Mouse (Mus musculus) lung, embryonic 15.5 days (tissue): ENCODE data around the gene Rcc2. TPM values are rescaled to one million over a fixed set of nuclear protein-coding genes. Genes with fewer than 3 reads are reported as not detected.

Experiments
- ATAC-seq: fragments of 200-750 bp; cut with Nextera tagmentation; 2 replicates; pipeline ENCODE4 v1.8.0; 2017; ENCODE audit warnings: moderate number of reproducible peaks, borderline replicate concordance; ENCODE audit not compliant: low FRiP score, low TSS enrichment; ENCODE audit errors: extremely low read depth
- H3K27ac ChIP-seq: fragments of 300-500 bp; sonication (generic); 2 replicates; pipeline ENCODE4 v1.5.1; 2015; ENCODE audit warnings: moderate library complexity, mild to moderate bottlenecking, inconsistent platforms
- H3K27me3 ChIP-seq: fragments of 300-500 bp; sonication (generic); 2 replicates; pipeline ENCODE4 v1.6.1; 2015; ENCODE audit warnings: inconsistent platforms
- H3K36me3 ChIP-seq: fragments of 300-500 bp; sonication (generic); 2 replicates; pipeline ENCODE4 v1.6.1; 2015; ENCODE audit warnings: inconsistent platforms
- H3K4me1 ChIP-seq: fragments of 300-500 bp; sonication (generic); 2 replicates; pipeline ENCODE4 v1.6.1; 2015; ENCODE audit warnings: inconsistent platforms
- H3K4me2 ChIP-seq: fragments of 300-500 bp; sonication (generic); 2 replicates; pipeline ENCODE4 v1.6.1; 2015; ENCODE audit warnings: inconsistent platforms, mild to moderate bottlenecking, moderate library complexity
- H3K4me3 ChIP-seq: fragments of 300-500 bp; sonication (generic); 2 replicates; pipeline ENCODE4 v1.5.1; 2015; ENCODE audit warnings: mild to moderate bottlenecking, inconsistent platforms
- H3K9ac ChIP-seq: fragments of 300-500 bp; sonication (generic); 2 replicates; pipeline ENCODE4 v1.6.1; 2015; ENCODE audit warnings: inconsistent platforms
- H3K9me3 ChIP-seq: fragments of 300-500 bp; sonication (generic); 2 replicates; pipeline ENCODE4 v1.6.1; 2016; ENCODE audit warnings: inconsistent platforms
- WGBS: fragments of 180-500 bp; shearing (Covaris S2); methylation state at CpG from one replicate; pipeline ENCODE4 v1.1.7; 2015; 5-methylcytosine and 5-hydroxymethylcytosine counted together
- polyA plus RNA-seq: library from polyadenylated mRNA; unstranded; fragments of >200 nt; fragmentation: Nextera tagmentation; extraction: Ambion mirVana; gene quantifications from 2 replicates; pipeline ENCODE4 v1.2.1, GENCODE M21; 2015

Gene Rcc2
- polyA plus RNA-seq, 1 experiment from 2014 or later: 58.0 TPM

DNA sequence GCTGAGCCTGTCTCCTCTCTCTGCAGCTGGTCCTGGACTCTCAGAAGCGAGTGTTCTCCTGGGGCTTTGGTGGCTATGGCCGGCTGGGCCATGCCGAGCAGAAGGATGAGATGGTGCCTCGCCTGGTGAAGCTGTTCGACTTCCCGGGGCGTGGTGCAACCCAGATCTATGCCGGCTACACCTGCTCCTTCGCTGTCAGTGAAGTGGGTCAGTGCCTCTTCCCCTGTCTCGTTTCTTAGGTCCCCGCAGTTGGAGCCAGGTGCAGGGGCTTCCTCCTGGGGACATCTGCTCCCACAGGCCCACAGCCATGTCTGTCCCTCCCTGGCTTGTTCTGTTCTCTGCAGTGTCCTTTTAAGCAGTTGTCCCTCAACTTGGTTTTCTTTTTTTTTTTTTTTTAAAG, 16.7 kb downstream of the Rcc2 start:
- Histone ChIP-seq H3K27ac (no peak overlapping the region), H3K9me3 (no peaks in the 10 kb centered on the region), H3K4me3 (no peak overlapping the region), H3K9ac (no peak overlapping the region), H3K36me3 (peaks cover 92% of the 10 kb centered on the region), H3K4me2 (no peak overlapping the region), H3K4me1 (peaks cover 35% of the 10 kb centered on the region), H3K27me3 (no peaks in the 10 kb centered on the region)
- ATAC-seq: no peak
- WGBS: 89% methylated on average over 11 of the region's 11 CpGs

GRCm38 (mm10) chr4:140718436-140718835, 18.1 kb downstream of the Rcc2 start:
- no peak overlapping the region for H3K27ac ChIP-seq
- no peaks in the 10 kb centered on the region for H3K27me3 ChIP-seq
- no peak overlapping the region for H3K4me2 ChIP-seq
- peaks cover 20% of the 10 kb centered on the region for H3K4me1 ChIP-seq
- H3K9ac ChIP-seq: no peak overlapping the region
- WGBS: 93% methylated on average over 9 of the region's 9 CpGs
- H3K4me3 ChIP-seq: no peak overlapping the region
- H3K9me3 ChIP-seq: no peaks in the 10 kb centered on the region
- peaks cover 88% of the 10 kb centered on the region for H3K36me3 ChIP-seq
- no peak for ATAC-seq

DNA sequence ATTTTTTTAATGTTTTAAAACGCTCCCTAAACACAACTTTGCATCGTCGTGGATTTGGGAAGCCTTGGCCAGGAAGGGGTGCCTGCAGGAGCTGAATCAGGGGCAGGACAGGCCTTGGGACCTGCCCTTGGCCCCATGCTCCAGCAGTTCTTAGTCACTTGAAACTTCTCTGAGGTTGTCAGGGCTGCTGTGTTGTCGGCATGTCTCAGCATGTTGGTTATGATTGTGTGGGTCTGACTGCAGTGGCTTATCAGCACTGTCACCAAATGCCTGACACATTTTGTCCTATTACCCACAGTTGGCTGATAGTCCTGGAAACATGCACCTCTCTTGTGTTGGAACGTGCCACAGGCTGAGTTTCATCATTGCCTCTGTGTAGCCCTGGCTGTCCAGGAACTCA, 19.8 kb downstream of the Rcc2 start:
- no peak overlapping the region for H3K27ac ChIP-seq
- H3K36me3 ChIP-seq: peaks cover 76% of the 10 kb centered on the region
- 0 out of 2 replicates have a peak, but pooled peaks cover 8% of the 10 kb centered on the region for H3K4me1 ChIP-seq
- H3K27me3 ChIP-seq: no peaks in the 10 kb centered on the region
- no peaks in the 10 kb centered on the region for H3K9me3 ChIP-seq
- WGBS: 82% methylated on average over 5 of the region's 5 CpGs
- no peak overlapping the region for H3K9ac ChIP-seq
- no peak for ATAC-seq
- H3K4me2 ChIP-seq: no peak overlapping the region
- H3K4me3 ChIP-seq: no peak overlapping the region

GRCm38 (mm10) chr4:140721968-140722490, 21.7 kb downstream of the Rcc2 start:
- H3K9ac ChIP-seq: no peak overlapping the region
- H3K36me3 ChIP-seq: peaks cover 60% of the 10 kb centered on the region
- H3K9me3 ChIP-seq: no peaks in the 10 kb centered on the region
- no peaks in the 10 kb centered on the region for H3K27me3 ChIP-seq
- 69% methylated on average over 20 of the region's 20 CpGs for WGBS
- no peak overlapping the region for H3K4me3 ChIP-seq
- 0 out of 2 replicates have a peak, but pooled peaks cover 8% of the 10 kb centered on the region for H3K4me1 ChIP-seq
- ATAC-seq: no peak
- no peak overlapping the region for H3K4me2 ChIP-seq
- peak overlapping the region; percentile 20; the same call in 1 of the 2 replicates for H3K27ac ChIP-seq

DNA sequence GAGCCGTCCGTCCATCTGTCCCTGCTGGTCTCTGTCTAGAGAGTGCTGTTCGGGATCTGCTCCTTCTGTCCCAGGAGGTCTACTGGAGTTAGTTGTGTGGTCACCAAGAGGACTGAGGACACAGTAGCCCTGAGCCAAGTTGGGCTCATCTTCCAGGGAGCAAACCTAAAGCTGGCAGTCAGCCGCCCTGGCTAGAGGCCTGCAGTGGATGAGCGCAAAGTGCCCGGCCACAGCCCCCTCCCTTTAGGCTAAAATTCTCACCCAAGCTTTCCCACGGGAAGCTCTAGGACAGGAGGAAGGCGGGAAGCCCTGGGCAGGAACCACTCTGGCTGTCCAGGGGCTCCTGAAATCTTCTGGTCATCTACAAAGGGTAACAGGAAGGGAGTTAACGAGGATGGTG, 22.4 kb downstream of the Rcc2 start:
- ATAC-seq: no peak
- H3K27me3 ChIP-seq: no peaks in the 10 kb centered on the region
- H3K4me2 ChIP-seq: no peak overlapping the region
- H3K9me3 ChIP-seq: no peaks in the 10 kb centered on the region
- H3K27ac ChIP-seq: no peak overlapping the region
- H3K4me3 ChIP-seq: no peak overlapping the region
- H3K4me1 ChIP-seq: 0 out of 2 replicates have a peak, but pooled peaks cover 8% of the 10 kb centered on the region
- peaks cover 56% of the 10 kb centered on the region for H3K36me3 ChIP-seq
- 69% methylated on average over 9 of the region's 9 CpGs for WGBS
- no peak overlapping the region for H3K9ac ChIP-seq

DNA sequence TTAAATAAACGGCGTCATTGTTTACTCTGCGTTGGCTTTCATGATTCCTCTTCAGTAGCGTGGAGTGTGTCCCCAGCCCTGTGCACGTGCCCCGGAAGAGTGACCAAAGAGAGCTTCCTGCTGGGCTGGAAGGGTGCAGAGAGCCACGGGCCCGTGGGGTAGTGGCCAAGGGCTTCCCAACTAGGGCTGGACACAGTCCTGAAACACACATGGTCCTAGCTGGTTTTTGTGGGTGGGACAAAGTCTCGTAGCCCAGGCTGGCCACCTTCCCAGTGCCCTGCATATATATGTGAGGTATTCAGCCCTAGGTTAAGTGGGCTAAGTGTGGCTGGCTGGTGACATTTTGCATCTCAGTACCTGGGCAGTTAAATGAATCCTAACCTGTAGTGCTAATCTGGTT, 22.9 kb downstream of the Rcc2 start:
- 75% methylated on average over 9 of the region's 9 CpGs for WGBS
- H3K36me3 ChIP-seq: peaks cover 51% of the 10 kb centered on the region

GRCm38 (mm10) chr4:140723801-140724200, 23.5 kb downstream of the Rcc2 start:
- Histone ChIP-seq H3K27me3 (no peaks in the 10 kb centered on the region), H3K9me3 (no peaks in the 10 kb centered on the region), H3K4me3 (no peak overlapping the region), H3K27ac (no peak overlapping the region), H3K36me3 (peaks cover 45% of the 10 kb centered on the region), H3K4me2 (no peak overlapping the region), H3K9ac (no peak overlapping the region), H3K4me1 (0 out of 2 replicates have a peak, but pooled peaks cover 8% of the 10 kb centered on the region)
- ATAC-seq: peak; percentile 43; the same call in 1 of the 2 replicates
- WGBS: 49% methylated on average over 5 of the region's 5 CpGs

More for the DNA sequence above, 22.9 kb downstream of the Rcc2 start:
- H3K9me3 ChIP-seq: no peaks in the 10 kb centered on the region
- H3K27me3 ChIP-seq: no peaks in the 10 kb centered on the region
- no peak overlapping the region for H3K4me2 ChIP-seq
- no peak for ATAC-seq
- H3K4me1 ChIP-seq: 0 out of 2 replicates have a peak, but pooled peaks cover 8% of the 10 kb centered on the region
- no peak overlapping the region for H3K27ac ChIP-seq
- no peak overlapping the region for H3K9ac ChIP-seq
- no peak overlapping the region for H3K4me3 ChIP-seq

- ATAC-seq: no peak
- no peak overlapping the region for H3K4me3 ChIP-seq
- H3K9me3 ChIP-seq: no peaks in the 10 kb centered on the region
- H3K9ac ChIP-seq: no peak overlapping the region
- no peak overlapping the region for H3K27ac ChIP-seq
- H3K27me3 ChIP-seq: no peaks in the 10 kb centered on the region
- no peak overlapping the region for H3K4me2 ChIP-seq
- peaks cover 36% of the 10 kb centered on the region for H3K36me3 ChIP-seq
- 0 out of 2 replicates have a peak, but pooled peaks cover 8% of the 10 kb centered on the region for H3K4me1 ChIP-seq
- 73% methylated on average over 6 of the region's 6 CpGs for WGBS
These were observed 24.4 kb downstream of the Rcc2 start for GRCm38 (mm10) chr4:140724739-140725138.

GRCm38 (mm10) chr4:140726907-140727306, 26.6 kb downstream of the Rcc2 start:
- no peaks in the 10 kb centered on the region for H3K4me1 ChIP-seq
- no peaks in the 10 kb centered on the region for H3K27me3 ChIP-seq
- H3K4me2 ChIP-seq: no peak overlapping the region
- no peak for ATAC-seq
- H3K4me3 ChIP-seq: no peak overlapping the region
- peaks cover 14% of the 10 kb centered on the region; the same call in 1 of the 2 replicates for H3K36me3 ChIP-seq
- 79% methylated on average over 12 of the region's 12 CpGs for WGBS
- no peaks in the 10 kb centered on the region for H3K9me3 ChIP-seq
- no peak overlapping the region for H3K9ac ChIP-seq
- H3K27ac ChIP-seq: no peak overlapping the region

DNA sequence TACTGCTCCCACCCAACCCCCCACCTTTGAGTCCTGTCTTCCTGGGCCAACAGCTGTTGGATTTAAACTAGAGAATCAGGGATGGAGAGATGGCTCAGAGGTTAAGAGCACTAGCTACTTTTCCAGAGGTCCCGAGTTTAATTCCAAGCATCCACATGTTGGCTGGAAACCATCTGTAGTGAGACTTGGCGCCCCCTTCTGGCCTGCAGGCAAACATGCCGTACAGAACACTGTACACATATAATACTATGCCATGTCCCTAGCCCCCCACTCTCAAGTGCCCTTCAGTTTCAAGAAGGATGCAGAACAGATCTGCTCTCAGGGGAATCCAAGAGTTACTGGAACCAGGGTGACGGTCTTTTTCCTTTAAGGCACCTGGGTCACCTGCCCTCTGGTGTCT, 31.3 kb downstream of the Rcc2 start:
- Histone ChIP-seq H3K4me2 (no peak overlapping the region), H3K4me1 (no peaks in the 10 kb centered on the region), H3K9ac (no peak overlapping the region), H3K36me3 (no peaks in the 10 kb centered on the region), H3K27me3 (no peaks in the 10 kb centered on the region), H3K27ac (no peak overlapping the region), H3K4me3 (no peak overlapping the region), H3K9me3 (no peaks in the 10 kb centered on the region)
- 65% methylated on average over 4 of the region's 4 CpGs for WGBS
- ATAC-seq: no peak

DNA sequence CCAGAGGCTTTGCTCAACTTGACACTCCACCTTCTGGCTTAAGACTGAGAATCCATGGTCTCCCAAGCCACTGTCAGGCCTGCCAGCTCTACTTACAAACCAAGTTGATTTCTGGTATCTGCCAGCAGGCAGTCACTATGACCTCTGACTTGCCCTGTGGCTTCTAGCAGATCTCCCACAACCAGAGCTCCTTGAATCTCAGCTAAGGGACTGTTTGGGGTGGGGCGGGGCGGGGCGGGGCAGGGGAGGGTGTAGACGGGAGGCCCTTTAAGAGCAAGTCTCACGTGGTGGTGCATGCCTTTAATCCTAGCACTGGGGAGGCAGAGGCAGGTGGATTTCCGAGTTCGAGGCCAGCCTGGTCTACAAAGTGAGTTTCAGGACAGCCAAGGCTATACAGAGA, 32.5 kb downstream of the Rcc2 start:
- Histone ChIP-seq H3K9ac (no peak overlapping the region), H3K27me3 (no peaks in the 10 kb centered on the region), H3K4me2 (no peak overlapping the region), H3K4me3 (no peak overlapping the region), H3K36me3 (no peaks in the 10 kb centered on the region), H3K9me3 (no peaks in the 10 kb centered on the region), H3K4me1 (no peaks in the 10 kb centered on the region), H3K27ac (no peak overlapping the region)
- no peak for ATAC-seq
- 62% methylated on average over 7 of the region's 7 CpGs for WGBS

- no peaks in the 10 kb centered on the region for H3K4me1 ChIP-seq
- no peak for ATAC-seq
- no peaks in the 10 kb centered on the region for H3K9me3 ChIP-seq
- H3K27me3 ChIP-seq: no peaks in the 10 kb centered on the region
- no peaks in the 10 kb centered on the region for H3K36me3 ChIP-seq
- H3K4me3 ChIP-seq: no peak overlapping the region
- H3K27ac ChIP-seq: no peak overlapping the region
- H3K4me2 ChIP-seq: no peak overlapping the region
- H3K9ac ChIP-seq: no peak overlapping the region
- WGBS: 85% methylated on average over 11 of the region's 11 CpGs
These were observed 40.3 kb downstream of the Rcc2 start for GRCm38 (mm10) chr4:140740655-140741054.

DNA sequence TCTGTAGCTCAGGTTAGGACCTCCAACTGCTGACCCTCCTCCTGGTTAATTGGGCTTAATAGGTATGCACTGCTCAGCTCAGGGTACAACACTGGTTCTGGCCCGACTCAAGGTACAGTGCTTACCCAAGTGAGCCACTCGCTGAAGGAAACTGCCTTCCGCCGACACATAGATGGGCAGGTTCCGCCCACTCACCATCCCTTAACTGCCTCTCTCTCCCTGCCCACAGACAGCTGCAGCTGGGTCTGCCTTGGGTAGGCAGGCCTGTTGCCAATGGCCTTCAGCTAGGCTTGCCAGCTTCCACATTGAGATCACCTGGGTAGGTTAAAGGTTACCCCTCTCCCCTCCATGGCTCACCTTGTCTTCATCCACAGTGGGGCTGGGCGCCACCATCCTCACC, 41.1 kb downstream of the Rcc2 start:
- no peaks in the 10 kb centered on the region for H3K27me3 ChIP-seq
- H3K27ac ChIP-seq: no peak overlapping the region
- H3K9ac ChIP-seq: no peak overlapping the region
- H3K4me3 ChIP-seq: no peak overlapping the region
- H3K9me3 ChIP-seq: no peaks in the 10 kb centered on the region
- 76% methylated on average over 6 of the region's 6 CpGs for WGBS
- no peaks in the 10 kb centered on the region for H3K4me1 ChIP-seq
- no peak overlapping the region for H3K4me2 ChIP-seq
- no peaks in the 10 kb centered on the region for H3K36me3 ChIP-seq
- ATAC-seq: no peak
